Mouse (Mus musculus) C2C12 (cell line): ENCODE data around the gene F12. TPM values are rescaled to one million over a fixed set of nuclear protein-coding genes. Genes with fewer than 3 reads are reported as not detected.
"Not testable (repeated sequence)": the region's sequence is repeated elsewhere in the genome, so short reads cannot be mapped to it uniquely, and the experiment has no call there.

Source experiments
- H3K27me3 ChIP-seq: one replicate; pipeline ENCODE4 v1.6.1; 2011; ENCODE audit not compliant: control insufficient read depth, insufficient read depth, insufficient read length
- H3K36me3 ChIP-seq: one replicate; pipeline ENCODE4 v1.6.1; 2011; ENCODE audit not compliant: control insufficient read depth, insufficient read depth
- H3K4me3 ChIP-seq: one replicate; pipeline ENCODE4 v1.5.1; 2011; ENCODE audit warnings: mild to moderate bottlenecking, control low read depth; ENCODE audit not compliant: poor library complexity, insufficient read depth, severe bottlenecking
- H3K79me2 ChIP-seq: one replicate; pipeline ENCODE4 v1.6.1; 2011; ENCODE audit not compliant: control insufficient read depth, insufficient read depth
- H3K79me3 ChIP-seq: one replicate; pipeline ENCODE4 v1.6.1; 2011; ENCODE audit warnings: low read depth, control low read depth
- H3ac ChIP-seq: one replicate; pipeline ENCODE3; 2011; ENCODE audit warnings: low read depth; ENCODE audit not compliant: control insufficient read depth, insufficient read length
- CEBPB ChIP-seq: IDR thresholded peaks from one replicate; pipeline ENCODE4 v1.6.1; 2011; ENCODE audit warnings: low read depth, mild to moderate bottlenecking, control low read depth, moderate library complexity
- CTCF ChIP-seq: IDR thresholded peaks from one replicate; pipeline ENCODE4 v1.5.1; 2011; ENCODE audit not compliant: control insufficient read depth, insufficient read depth, insufficient read length
- FOSL1 ChIP-seq: IDR thresholded peaks from one replicate; pipeline ENCODE4 v1.8.0; 2011; ENCODE audit warnings: mild to moderate bottlenecking, low read length; ENCODE audit not compliant: poor library complexity, insufficient read depth, severe bottlenecking
- MAX ChIP-seq: IDR thresholded peaks from one replicate; pipeline ENCODE4 v1.6.1; 2011; ENCODE audit warnings: mild to moderate bottlenecking, control low read depth
- MYOD1 ChIP-seq: IDR thresholded peaks from one replicate; pipeline ENCODE4 v1.6.1; 2011; ENCODE audit warnings: low read depth; ENCODE audit not compliant: control insufficient read depth, insufficient read length
- MYOG ChIP-seq: IDR thresholded peaks from one replicate; pipeline ENCODE4 v1.6.1; 2011; ENCODE audit not compliant: control insufficient read depth, insufficient read length; ENCODE audit errors: extremely low read depth
- USF1 ChIP-seq: IDR thresholded peaks from one replicate; pipeline ENCODE4 v1.6.1; 2011; ENCODE audit warnings: low read depth, mild to moderate bottlenecking, control low read depth, moderate library complexity
- polyA plus RNA-seq: library from polyadenylated mRNA; unstranded; fragments of >200 nt; fragmentation: generic; extraction: Trizol; gene quantifications from one replicate; pipeline ENCODE4 v1.2.1, GENCODE M21; 2012; ENCODE audit warnings: missing spikeins

F12 gene
- polyA plus RNA-seq, 1 experiment: not detected

DNA sequence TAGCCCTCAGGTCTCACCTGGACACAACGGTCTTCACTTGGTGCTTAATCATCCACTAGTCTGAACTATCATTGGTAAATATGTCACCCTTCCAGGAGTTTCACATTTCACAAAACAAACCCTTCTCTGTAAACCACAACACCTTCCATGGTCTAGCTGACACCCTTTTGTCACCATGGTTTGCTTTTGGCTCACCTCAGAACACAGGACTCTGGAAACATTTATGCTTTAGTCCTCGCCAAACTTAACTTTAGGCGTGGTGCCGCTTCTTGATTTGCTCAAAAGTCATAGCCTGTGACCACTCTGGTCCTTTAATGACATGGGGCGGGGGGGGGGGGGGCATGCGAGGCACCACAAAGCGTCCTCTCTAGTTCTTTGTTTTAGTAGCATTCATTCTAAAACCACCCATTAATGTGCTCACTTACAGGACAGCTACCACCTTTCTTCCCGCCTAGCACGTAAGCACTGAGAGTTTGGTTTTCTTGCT, 17.2 kb upstream of the F12 start:
- peaks cover 33% of the 10 kb centered on the region for H3K79me3 ChIP-seq
- no peak overlapping the region for H3ac ChIP-seq
- TF ChIP-seq MYOG: no peak
- TF ChIP-seq CEBPB: no peak
- TF ChIP-seq MYOD1: no peak
- TF ChIP-seq USF1: no peak
- no peak for TF ChIP-seq FOSL1
- TF ChIP-seq CTCF: no peak
- no peak for TF ChIP-seq MAX
- no peaks in the 10 kb centered on the region for H3K27me3 ChIP-seq
- H3K79me2 ChIP-seq: peaks cover 36% of the 10 kb centered on the region
- peak overlapping the region; percentile 34 for H3K4me3 ChIP-seq
- H3K36me3 ChIP-seq: peaks cover under 1% of the 10 kb centered on the region

DNA sequence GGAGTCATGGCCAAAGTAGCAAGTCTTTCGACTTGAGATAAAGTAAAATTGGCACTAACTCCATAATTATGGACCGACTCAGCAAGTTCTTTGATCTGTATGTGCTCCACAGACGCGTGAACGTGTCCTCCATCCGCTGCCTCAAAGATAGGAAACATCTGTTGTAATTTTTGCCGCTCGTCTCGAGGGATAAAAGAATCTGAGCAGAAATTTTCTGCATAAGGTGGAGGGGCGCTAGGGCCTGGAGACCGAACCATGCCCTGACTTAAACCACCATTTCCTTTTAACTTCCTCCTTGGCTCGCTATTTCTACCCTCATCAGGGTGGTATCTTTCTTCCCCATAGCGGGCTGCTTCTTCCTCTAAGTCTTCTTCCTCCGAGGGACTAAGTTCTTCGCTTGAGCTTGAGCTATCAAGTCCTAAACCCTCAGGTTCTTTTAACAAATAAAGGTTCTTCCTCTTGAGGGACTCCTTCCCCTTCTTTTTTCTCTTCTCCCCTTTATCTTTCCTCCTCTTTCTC, 10.6 kb upstream of the F12 start:
- not testable (repeated sequence) for H3K27me3 ChIP-seq, H3K36me3 ChIP-seq, H3K79me2 ChIP-seq, H3K4me3 ChIP-seq, H3K79me3 ChIP-seq, H3ac ChIP-seq

DNA sequence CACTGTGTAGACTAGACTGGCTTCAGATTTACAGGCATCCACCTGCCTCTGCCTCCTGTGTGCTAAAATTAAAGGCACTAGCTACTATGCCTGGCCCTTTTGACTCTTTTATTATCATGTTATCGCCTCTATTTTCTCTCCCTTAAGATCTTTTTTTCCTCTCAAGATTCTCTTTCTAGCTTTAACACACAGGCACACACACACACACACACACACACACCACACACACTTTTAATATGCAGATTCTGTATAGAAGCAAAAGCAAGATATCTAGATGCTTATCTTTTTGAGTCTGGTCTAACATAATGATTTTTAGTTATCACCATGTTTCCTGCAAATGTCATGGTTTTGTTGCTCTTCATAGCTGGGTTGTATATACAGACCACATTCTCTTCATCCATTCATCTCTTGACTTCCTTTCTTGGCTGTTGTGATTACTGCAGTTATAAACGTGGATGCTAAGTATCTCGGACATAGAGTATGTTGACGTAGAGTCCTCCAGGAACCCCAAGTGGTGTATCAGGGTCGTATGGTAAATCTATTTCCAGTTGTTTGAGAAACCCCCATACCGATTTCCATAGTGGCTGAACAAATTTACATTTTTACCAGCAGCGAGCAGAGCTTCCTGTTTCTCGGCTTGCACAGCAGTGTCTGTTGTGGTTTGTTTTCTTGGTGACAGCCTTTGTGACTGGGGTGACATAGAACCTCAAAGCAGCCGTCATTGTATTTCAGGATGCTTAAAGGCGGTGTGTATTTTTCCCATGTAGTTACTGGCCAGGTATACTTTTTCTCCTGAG, 5.5 kb upstream of the F12 start:
- Histone ChIP-seq H3K79me3 (no peaks in the 10 kb centered on the region), H3K27me3 (no peaks in the 10 kb centered on the region), H3K36me3 (no peaks in the 10 kb centered on the region), H3K4me3 (no peak overlapping the region), H3K79me2 (no peaks in the 10 kb centered on the region), H3ac (no peak overlapping the region)
- TF ChIP-seq FOSL1 (no peak), MYOD1 (no peak), MYOG (no peak), CEBPB (no peak), CTCF (no peak), USF1 (no peak), MAX (no peak)

DNA sequence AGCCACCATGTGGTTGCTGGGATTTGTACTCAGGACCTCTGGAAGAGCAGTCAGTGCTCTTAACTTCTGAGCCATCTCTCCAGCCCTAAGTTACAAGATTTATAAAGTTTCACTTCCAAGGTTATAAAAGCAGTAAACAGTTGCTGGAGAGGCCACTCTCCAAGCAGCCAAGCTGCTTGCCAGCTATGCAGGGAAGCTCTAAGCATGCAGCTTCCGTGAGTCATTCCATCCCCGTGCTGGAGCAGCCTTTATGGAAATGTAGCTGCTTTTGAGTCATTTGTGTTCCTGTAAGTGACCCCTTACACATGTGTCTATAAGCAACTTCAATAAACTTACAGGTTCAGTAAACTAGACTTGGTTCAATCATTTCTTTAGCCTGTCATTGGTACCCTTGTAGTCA, 4.0 kb upstream of the F12 start:
- TF ChIP-seq MYOG (no peak), MYOD1 (no peak), USF1 (no peak)
- no peaks in the 10 kb centered on the region for H3K36me3 ChIP-seq
- H3K79me2 ChIP-seq: no peaks in the 10 kb centered on the region
- no peak overlapping the region for H3ac ChIP-seq
- H3K79me3 ChIP-seq: no peaks in the 10 kb centered on the region
- H3K4me3 ChIP-seq: no peak overlapping the region
- H3K27me3 ChIP-seq: peaks cover 4% of the 10 kb centered on the region

DNA sequence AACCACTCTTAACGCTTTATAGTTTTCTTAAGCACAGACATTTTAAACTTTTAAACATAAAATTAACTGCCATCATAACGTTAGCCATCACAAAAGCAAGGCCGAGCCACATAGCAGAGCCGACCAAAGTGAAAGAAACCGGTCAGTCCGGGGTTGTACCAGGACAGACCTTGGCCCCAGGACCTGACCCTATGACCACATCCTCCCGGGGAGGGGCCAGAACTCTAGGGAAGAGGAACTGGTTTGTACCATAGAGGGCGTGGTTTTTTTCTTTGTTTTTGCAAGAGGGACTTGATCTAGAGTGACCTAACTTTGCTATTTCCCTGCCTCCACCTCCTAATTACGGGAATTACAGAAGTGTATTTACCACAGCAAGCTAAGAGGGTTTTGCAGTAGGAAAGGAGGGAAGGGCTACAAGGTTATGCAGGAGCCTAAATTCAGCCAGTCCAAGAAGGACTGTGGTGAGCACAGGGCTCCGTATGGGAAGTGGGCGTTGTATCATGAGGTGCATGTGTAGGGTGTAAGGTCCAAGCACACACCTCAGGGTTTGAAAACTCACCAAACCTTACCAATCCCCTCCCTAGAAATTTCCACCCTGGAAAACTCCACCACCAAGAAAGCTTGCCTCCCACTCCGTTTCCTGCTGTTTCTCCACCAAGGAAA, 2.8 kb upstream of the F12 start:
- Histone ChIP-seq H3K79me3 (no peaks in the 10 kb centered on the region), H3K36me3 (no peaks in the 10 kb centered on the region), H3K4me3 (no peak overlapping the region), H3K79me2 (no peaks in the 10 kb centered on the region), H3ac (no peak overlapping the region), H3K27me3 (peaks cover 4% of the 10 kb centered on the region)
- TF ChIP-seq MAX (no peak), FOSL1 (no peak), MYOD1 (no peak), MYOG (no peak), CTCF (no peak), USF1 (no peak), CEBPB (no peak)
